In genomic region chr4:40702797-40703709, GRCm38 (mm10) we compare ENCODE assay signal across 8 mouse cellular contexts. TPM values are rescaled to one million over a fixed set of nuclear protein-coding genes. Genes with fewer than 3 reads are reported as not detected.
A peak's percentile ranks its signal among the peaks of the same experiment; 100 is the strongest.
DNase-seq lines count a peak whose midpoint lies in the region; ATAC-seq and TF ChIP-seq lines count a peak whose summit lies in the region.

Gene Aptx (minus strand): TSS chr4:40703194.

- ATAC-seq in kidney, embryonic 15.5 days (replicated peaks; ENCODE audit: low FRiP score): peak; percentile 94
- peak; percentile 95 for ATAC-seq in monocyte, adult 5-6 weeks (replicated peaks; ENCODE audit: insufficient number of reproducible peaks, low FRiP score, low TSS enrichment, poor library complexity, severe bottlenecking)

- peak within 1 kb of the TSS; percentile 84 for H3K4me3 ChIP-seq in bone marrow macrophage, adult 2 months (ENCODE audit: insufficient read depth, low read length)
- H3K4me3 ChIP-seq in embryonic fibroblast, embryonic 13.5 days (ENCODE audit: insufficient read depth, low read length): peak within 1 kb of the TSS; percentile 54
- H3K4me3 ChIP-seq in heart, embryonic 10.5 days: peak within 1 kb of the TSS; percentile 77
- peak within 1 kb of the TSS; percentile 60 for H3K4me3 ChIP-seq in kidney, embryonic 15.5 days (replicated peaks)

- H3K4me2 ChIP-seq in kidney, embryonic 15.5 days: peak within 1 kb of the TSS; percentile 73

- TF ChIP-seq CTCF in bone marrow macrophage, adult 2 months (IDR thresholded peaks at IDR 0.05; ENCODE audit: low read depth, low read length): no peak
- TF ChIP-seq CTCF in embryonic fibroblast, embryonic 13.5 days (IDR thresholded peaks at IDR 0.05; ENCODE audit: borderline replicate concordance, insufficient read depth, low read length): no peak

- peak; percentile 75 for TF ChIP-seq POLR2A in bone marrow macrophage, adult 2 months (IDR thresholded peaks at IDR 0.05; ENCODE audit: borderline replicate concordance, low read depth, low read length)
- TF ChIP-seq POLR2A in embryonic fibroblast, embryonic 13.5 days (IDR thresholded peaks at IDR 0.05; ENCODE audit: low read depth, low read length): peak; percentile 81

- peak within 1 kb of the TSS; percentile 98 for H3K27ac ChIP-seq in bone marrow macrophage, adult 2 months (ENCODE audit: insufficient read depth, low read depth, low read length)
- peak within 1 kb of the TSS; percentile 99 for H3K27ac ChIP-seq in embryonic fibroblast, embryonic 13.5 days (ENCODE audit: insufficient read depth, low read length)
- H3K27ac ChIP-seq in heart, embryonic 10.5 days: peak within 1 kb of the TSS; percentile 97
- peak within 1 kb of the TSS; percentile 99 for H3K27ac ChIP-seq in kidney, embryonic 15.5 days

- DNase-seq in A20 (ENCODE audit: low read depth, low spot score): peak; percentile 97
- peak; percentile 98 for DNase-seq in heart, embryonic 10.5 days (ENCODE audit: low spot score)
- peak; percentile 90 for DNase-seq in liver
- DNase-seq in spleen, postnatal 4 days (ENCODE audit: low spot score in 2 of 2): peak; percentile 91 to 94

- no peaks in the 10 kb centered on the region for H3K36me3 ChIP-seq in heart, embryonic 10.5 days
- no peaks in the 10 kb centered on the region for H3K36me3 ChIP-seq in kidney, embryonic 15.5 days

- H3K27me3 ChIP-seq in heart, embryonic 10.5 days (ENCODE audit: insufficient read depth, poor library complexity, severe bottlenecking): no peaks in the 10 kb centered on the region
- no peaks in the 10 kb centered on the region for H3K27me3 ChIP-seq in kidney, embryonic 15.5 days

- WGBS in heart, embryonic 10.5 days: under 1% methylated on average over 42 of the region's 42 CpGs
- under 1% methylated on average over 42 of the region's 42 CpGs for WGBS in kidney, embryonic 15.5 days

- H3K4me1 ChIP-seq in bone marrow macrophage, adult 2 months (ENCODE audit: control insufficient read depth, insufficient read depth, low read length): peaks cover 34% of the 10 kb centered on the region
- H3K4me1 ChIP-seq in embryonic fibroblast, embryonic 13.5 days (ENCODE audit: control insufficient read depth, insufficient read depth, low read length): peaks cover 7% of the 10 kb centered on the region
- peaks cover 13% of the 10 kb centered on the region; the same call in 1 of the 2 replicates for H3K4me1 ChIP-seq in heart, embryonic 10.5 days
- H3K4me1 ChIP-seq in kidney, embryonic 15.5 days: peaks cover 20% of the 10 kb centered on the region

- peak within 1 kb of the TSS; percentile 63 for H3K9ac ChIP-seq in kidney, embryonic 15.5 days

- no peaks in the 10 kb centered on the region for H3K9me3 ChIP-seq in heart, embryonic 10.5 days
- H3K9me3 ChIP-seq in kidney, embryonic 15.5 days (replicated peaks): no peaks in the 10 kb centered on the region

RNA-seq across cellular contexts. Expression of gene Aptx, which starts in this region (rescaled TPM):
- polyA plus RNA-seq in bone marrow macrophage, adult 2 months (2012; ENCODE audit: insufficient read depth, insufficient read length, missing spikeins): 12.0 and 12.1 TPM in 2 replicates
- polyA plus RNA-seq in embryonic fibroblast, embryonic 13.5 days (2011; ENCODE audit: insufficient read length, low read depth, missing spikeins): 23.4 and 25.7 TPM in 2 replicates
- 29.4 and 32.2 TPM in 2 replicates for polyA plus RNA-seq in heart, embryonic 10.5 days (2016; fragmentation: Nextera tagmentation; extraction: Ambion mirVana)
- 23.9 and 30.6 TPM in 2 replicates for polyA plus RNA-seq in kidney, embryonic 15.5 days (2015; fragmentation: Nextera tagmentation; extraction: Ambion mirVana)
- total RNA-seq in monocyte, adult 5-6 weeks (2017): 5.2 to 14.7 TPM (median 5.3 TPM) in 3 replicates

Comparison
In these comparisons a context has a peak if more than half of its experiments do, and no peak if none do; other contexts are left out.
1. Peak in every context shown above with its lines: DNase-seq, ATAC-seq, H3K4me3 ChIP-seq and H3K27ac ChIP-seq.